Mouse (Mus musculus): ENCODE data around the gene Mrpl50.

GRCm38 (mm10) chr4:49503563-49503962 lies 17.3 kb downstream of the Mrpl50 start:
- TF ChIP-seq TAL1 (IDR thresholded peaks at IDR 0.05; ENCODE audit: low read length) (no peak), GATA1 (IDR thresholded peaks at IDR 0.05; ENCODE audit: low read length) (no peak)
